Mouse (Mus musculus): ENCODE results near the gene Zranb2.

DNA sequence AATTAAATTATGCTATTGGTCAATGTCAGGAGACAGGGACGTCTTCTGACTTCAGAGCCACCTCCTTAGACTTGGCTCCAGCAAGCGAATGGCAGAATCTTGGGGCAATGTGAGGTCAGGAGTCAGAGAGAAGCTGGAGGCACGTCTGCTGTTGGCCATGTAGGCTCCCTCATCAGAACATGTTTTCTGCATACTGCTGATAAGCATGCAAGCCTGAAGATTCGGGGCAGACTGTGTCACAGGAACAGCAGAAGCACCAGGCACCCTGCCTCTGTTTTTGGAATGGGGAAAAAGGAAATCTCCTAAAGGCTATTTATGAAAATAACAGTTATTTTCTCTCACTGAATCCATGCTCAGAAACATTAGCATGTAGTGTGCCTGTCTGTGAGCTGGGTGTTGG lies 46.3 kb downstream of the Zranb2 start:
- TF ChIP-seq POLR2A (IDR thresholded peaks at IDR 0.05; ENCODE audit: borderline replicate concordance, control insufficient read depth, low read depth, low read length) (no peak), CTCF (IDR thresholded peaks at IDR 0.05; ENCODE audit: control insufficient read depth, insufficient read depth, low read length) (no peak)

Data from bone marrow, adult 2 months (tissue).